Mouse (Mus musculus) testis, adult 2 months (tissue): Measurements from ENCODE around the gene Praf2. TPM values are rescaled to one million over a fixed set of nuclear protein-coding genes. Genes with fewer than 3 reads are reported as not detected.
A peak's percentile ranks its signal among the peaks of the same experiment; 100 is the strongest.
"Not testable (repeated sequence)": the region's sequence is repeated elsewhere in the genome, so short reads cannot be mapped to it uniquely, and the experiment has no call there.

ENCODE experiments used
- H3K27ac ChIP-seq: fragments of 200-500 bp; 2 replicates; pipeline ENCODE4 v1.5.1; 2012; ENCODE audit warnings: low read depth, low read length; ENCODE audit not compliant: control insufficient read depth, insufficient read depth
- H3K27me3 ChIP-seq: fragments of 200-500 bp; 2 replicates; pipeline ENCODE4 v1.6.1; 2012; ENCODE audit warnings: mild to moderate bottlenecking, low read length, moderate library complexity; ENCODE audit not compliant: control insufficient read depth, insufficient read depth
- H3K36me3 ChIP-seq: fragments of 200-500 bp; 2 replicates; pipeline ENCODE4 v1.6.1; 2012; ENCODE audit warnings: mild to moderate bottlenecking, low read length; ENCODE audit not compliant: control insufficient read depth, insufficient read depth
- H3K4me1 ChIP-seq: fragments of 200-500 bp; 2 replicates; pipeline ENCODE4 v1.6.1; 2012; ENCODE audit warnings: low read length; ENCODE audit not compliant: control insufficient read depth, insufficient read depth
- H3K4me3 ChIP-seq: fragments of 200-500 bp; 2 replicates; pipeline ENCODE4 v1.5.1; 2012; ENCODE audit warnings: low read depth, mild to moderate bottlenecking, low read length, moderate library complexity, mixed read lengths; ENCODE audit not compliant: control insufficient read depth
- CTCF ChIP-seq: fragments of 200-500 bp; IDR thresholded peaks from 2 replicates; pipeline ENCODE4 v1.5.1; 2012; ENCODE audit warnings: low read depth, mild to moderate bottlenecking, inconsistent platforms, low read length, moderate library complexity; ENCODE audit not compliant: control insufficient read depth, insufficient read depth, insufficient replicate concordance
- POLR2A ChIP-seq: fragments of 200-500 bp; IDR thresholded peaks from 2 replicates; pipeline ENCODE4 v1.6.1; 2012; ENCODE audit warnings: low read depth, mild to moderate bottlenecking, inconsistent platforms, low read length, moderate library complexity; ENCODE audit not compliant: control insufficient read depth
- polyA plus RNA-seq: library from polyadenylated mRNA; depleted of rRNA; stranded (reverse); fragments of >200 nt; gene quantifications from 2 replicates; pipeline ENCODE4 v1.2.3, GENCODE M21; 2012

The Praf2 gene
- polyA plus RNA-seq, 1 experiment = 1.5 TPM

GRCm38 (mm10) chrX:7692862-7693261 lies 35.4 kb upstream of the Praf2 start:
- TF ChIP-seq CTCF (no peak), POLR2A (no peak)
- no peak overlapping the region for H3K27ac ChIP-seq

GRCm38 (mm10) chrX:7696520-7696919 lies 31.7 kb upstream of the Praf2 start:
- H3K27ac ChIP-seq = no peak overlapping the region
- H3K27me3 ChIP-seq = no peaks in the 10 kb centered on the region
- H3K4me1 ChIP-seq = no peaks in the 10 kb centered on the region
- no peak for TF ChIP-seq CTCF
- no peak for TF ChIP-seq POLR2A
- H3K4me3 ChIP-seq = no peak overlapping the region; the same call in 1 of the 2 replicates
- H3K36me3 ChIP-seq = no peaks in the 10 kb centered on the region

More at GRCm38 (mm10) chrX:7692862-7693261, 35.4 kb upstream of the Praf2 start:
- Histone ChIP-seq H3K4me3 (no peak overlapping the region), H3K4me1 (no peaks in the 10 kb centered on the region), H3K27me3 (no peaks in the 10 kb centered on the region), H3K36me3 (no peaks in the 10 kb centered on the region)

DNA sequence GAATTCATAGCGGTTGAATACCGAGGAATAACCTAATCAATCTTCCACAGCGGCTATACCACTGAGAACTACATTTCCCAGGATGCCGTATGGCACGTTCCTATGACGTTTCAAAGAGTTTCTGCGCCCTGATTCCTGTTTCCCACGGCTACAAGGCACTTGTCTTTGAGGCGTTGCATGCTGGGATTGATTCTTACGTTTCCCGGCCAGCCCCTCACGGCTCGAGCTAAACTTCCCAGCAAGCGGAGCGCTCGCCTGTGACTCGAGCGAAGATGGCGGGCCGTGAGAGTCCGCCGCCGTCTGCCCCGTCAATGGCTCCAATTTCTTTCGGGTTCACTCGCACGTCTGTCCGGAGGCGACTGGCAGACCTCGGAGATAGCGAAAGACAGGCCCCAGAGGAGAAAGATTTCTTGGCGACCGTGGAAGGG lies 31.3 kb upstream of the Praf2 start, which contains the start of gene Gpkow:
Gpkow (plus strand) TSS at position 178 of the 428 bp plus-strand sequence.
- H3K27ac ChIP-seq = peak within 1 kb of the TSS; percentile 71
- TF ChIP-seq POLR2A = peak; percentile 66; the same call in 1 of the 2 replicates
- no peak for TF ChIP-seq CTCF
- no peaks in the 10 kb centered on the region for H3K4me1 ChIP-seq
- peak within 1 kb of the TSS; percentile 89 for H3K4me3 ChIP-seq
- no peaks in the 10 kb centered on the region for H3K36me3 ChIP-seq
- no peaks in the 10 kb centered on the region for H3K27me3 ChIP-seq

DNA sequence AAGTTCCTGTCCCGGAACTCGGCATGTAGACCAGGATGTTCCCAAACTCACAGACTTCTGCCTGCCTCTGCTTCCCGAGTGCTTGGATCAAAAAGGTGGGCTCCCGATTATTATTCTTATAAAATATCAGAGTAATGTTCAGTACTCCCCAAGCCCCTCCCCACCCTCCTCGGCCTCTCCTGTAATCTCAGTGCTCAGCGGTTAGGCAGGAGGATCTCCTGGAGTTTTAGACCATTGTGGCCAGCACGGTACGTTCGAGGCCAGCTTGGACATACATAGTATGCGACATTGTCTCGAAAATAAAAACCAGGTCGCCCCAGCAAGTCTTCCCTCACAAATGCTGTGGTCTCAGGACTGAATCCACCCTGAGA lies 14.5 kb upstream of the Praf2 start:
- H3K36me3 ChIP-seq, H3K27me3 ChIP-seq, H3K4me1 ChIP-seq, H3K4me3 ChIP-seq, H3K27ac ChIP-seq: not testable (repeated sequence)

DNA sequence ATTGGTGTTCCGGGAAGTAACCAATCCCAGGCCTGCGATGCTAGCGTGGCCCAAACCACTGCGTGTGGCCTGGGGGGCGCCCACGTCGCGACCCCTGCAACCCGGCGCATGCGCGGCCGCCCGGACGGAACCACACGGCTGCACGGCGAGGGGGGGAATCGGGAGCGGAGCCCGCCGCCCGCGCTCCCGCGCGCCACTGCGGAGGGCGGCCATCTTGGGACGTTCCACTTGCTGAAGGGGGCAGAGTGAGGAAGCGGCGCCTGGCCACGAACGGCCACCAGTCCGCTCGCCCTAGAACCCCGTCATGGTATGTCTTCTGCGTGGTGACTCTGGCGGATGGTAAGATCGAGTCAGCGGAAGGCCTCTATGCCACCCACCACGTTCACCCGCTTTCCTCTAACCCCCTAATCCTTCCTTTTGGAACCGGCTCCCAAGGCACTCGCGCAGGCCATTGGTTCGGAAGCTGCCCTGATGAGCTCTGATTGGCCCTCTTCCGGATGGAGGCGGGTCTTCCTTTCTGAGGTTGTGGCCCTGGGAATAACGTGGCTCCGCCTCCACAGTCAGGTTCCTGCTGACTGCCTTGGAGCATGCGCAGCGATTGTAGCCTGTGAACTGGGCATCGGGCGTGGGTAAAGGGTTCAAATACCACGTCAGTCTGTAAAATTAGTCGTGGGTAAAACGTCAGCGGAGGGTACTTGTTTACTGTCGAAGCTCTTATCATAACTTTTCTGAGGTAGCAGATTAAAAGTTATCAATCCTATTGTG lies 13.9 kb upstream of the Praf2 start, which contains the start of gene Wdr45:
Wdr45 (plus strand) TSS at position 199 of the 765 bp plus-strand sequence.
- not testable (repeated sequence) for H3K27me3 ChIP-seq, H3K4me1 ChIP-seq, H3K36me3 ChIP-seq
- peak within 1 kb of the TSS; percentile 62 for H3K4me3 ChIP-seq
- H3K27ac ChIP-seq = peak within 1 kb of the TSS; percentile 83

GRCm38 (mm10) chrX:7716058-7716457 lies 12.2 kb upstream of the Praf2 start:
- H3K4me3 ChIP-seq, H3K36me3 ChIP-seq, H3K4me1 ChIP-seq, H3K27ac ChIP-seq, H3K27me3 ChIP-seq: not testable (repeated sequence)

DNA sequence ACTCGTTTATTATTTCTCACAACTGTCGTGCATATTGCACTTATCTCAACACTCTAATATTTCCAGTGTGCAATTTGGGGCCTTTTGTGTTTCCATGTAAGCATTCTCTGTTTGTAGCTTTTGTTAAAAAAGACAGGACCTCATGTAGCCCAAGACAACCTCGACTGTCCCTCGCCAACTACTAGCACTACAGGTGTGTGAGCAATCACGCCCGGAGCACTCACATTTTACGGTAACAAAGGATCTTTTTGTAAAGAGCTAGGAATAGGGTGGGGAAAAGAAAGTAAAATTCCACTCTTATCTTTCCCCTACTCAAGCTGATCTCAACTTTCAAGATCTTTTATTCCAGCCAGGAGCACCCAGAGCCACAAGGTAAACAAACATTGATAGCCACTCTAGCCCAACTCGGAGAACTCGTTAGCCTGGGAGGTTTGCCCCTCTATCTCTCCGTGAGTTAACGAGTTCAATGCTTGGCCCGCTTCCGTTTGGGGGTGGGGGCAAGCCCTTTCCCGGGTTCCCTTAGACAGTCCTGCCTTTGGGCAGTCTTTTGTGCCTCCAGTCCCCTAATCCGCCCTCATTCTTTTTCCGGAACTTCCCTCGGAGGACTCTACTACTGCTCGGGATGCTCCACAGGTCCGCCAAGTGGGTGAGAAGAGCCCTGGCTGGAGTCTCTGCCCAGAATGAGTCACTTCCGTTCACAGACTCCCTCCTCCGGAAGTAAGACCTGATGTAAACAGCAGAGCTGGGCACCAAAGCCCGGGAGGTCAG lies 6.5 kb upstream of the Praf2 start, which contains the start of gene Gm45208:
Gm45208 (plus strand) TSS at position 732 of the 768 bp plus-strand sequence.
- H3K36me3 ChIP-seq = no peaks in the 10 kb centered on the region
- no peaks in the 10 kb centered on the region; the same call in 1 of the 2 replicates for H3K4me1 ChIP-seq
- TF ChIP-seq POLR2A (no peak), CTCF (no peak)
- H3K27me3 ChIP-seq = no peaks in the 10 kb centered on the region
- H3K4me3 ChIP-seq = peak within 1 kb of the TSS; percentile 95
- peak within 1 kb of the TSS; percentile 96 for H3K27ac ChIP-seq
